Mouse (Mus musculus): ENCODE measurements around the gene Neurod4. TPM values are rescaled to one million over a fixed set of nuclear protein-coding genes. Genes with fewer than 3 reads are reported as not detected.

Neurod4 gene
- polyA plus RNA-seq, 1 experiment from 2014 or later = not detected

DNA sequence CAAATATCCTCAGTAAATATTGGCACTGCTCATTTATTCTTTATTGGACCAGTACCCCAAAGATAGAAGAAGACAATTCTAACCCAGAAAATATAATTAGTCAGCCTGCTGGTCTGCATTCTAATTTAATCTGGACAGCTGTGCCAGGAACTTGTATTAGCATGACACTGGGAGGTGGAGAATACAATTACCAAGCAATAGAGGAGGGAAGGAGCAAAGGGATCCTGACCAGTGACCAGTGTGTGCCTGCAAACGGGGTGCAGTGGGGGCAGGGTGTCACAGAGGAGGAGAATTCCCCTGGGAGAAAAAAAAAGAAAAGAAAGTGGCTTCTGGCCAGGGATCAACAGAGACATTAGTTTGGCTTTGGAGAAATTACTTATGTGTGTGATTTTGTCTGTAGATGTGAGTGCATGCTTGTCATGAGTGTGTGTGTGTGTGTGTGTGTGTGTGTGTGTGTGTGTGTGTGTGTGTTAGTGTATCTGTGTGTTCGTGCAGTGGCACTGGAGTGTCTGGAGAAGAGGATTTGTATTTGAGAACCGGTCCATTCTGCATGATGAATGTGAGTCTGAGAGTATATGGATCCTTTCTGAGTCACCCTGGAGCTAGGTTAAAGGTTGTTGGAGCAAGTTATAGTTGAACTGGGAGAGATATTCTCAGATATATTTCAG is 13.8 kb upstream of the Neurod4 start:
- Histone ChIP-seq H3K4me2 (replicated peaks; ENCODE audit: low read depth) (no peak overlapping the region), H3K9ac (ENCODE audit: low read length) (no peak overlapping the region), H3K4me3 (ENCODE audit: low read depth, low read length) (no peak overlapping the region), H3K27ac (replicated peaks) (no peak overlapping the region), H3K36me3 (ENCODE audit: control insufficient read depth, insufficient read depth, low read length) (no peaks in the 10 kb centered on the region), H3K9me3 (ENCODE audit: control insufficient read depth, low read length) (no peaks in the 10 kb centered on the region), H3K4me1 (replicated peaks; ENCODE audit: control insufficient read depth, insufficient read depth) (no peaks in the 10 kb centered on the region), H3K27me3 (ENCODE audit: control insufficient read depth, insufficient read depth, low read length) (no peaks in the 10 kb centered on the region)
- ATAC-seq (ENCODE audit: low FRiP score, low TSS enrichment) (no peak), DNase-seq (ENCODE audit: low spot score) (no peak)
- WGBS = 25% methylated on average over 3 of the region's 3 CpGs
- TF ChIP-seq EP300 (optimal IDR thresholded peaks at IDR 0.05) (no peak), CTCF (IDR thresholded peaks at IDR 0.05; ENCODE audit: low read depth) (no peak)

DNA sequence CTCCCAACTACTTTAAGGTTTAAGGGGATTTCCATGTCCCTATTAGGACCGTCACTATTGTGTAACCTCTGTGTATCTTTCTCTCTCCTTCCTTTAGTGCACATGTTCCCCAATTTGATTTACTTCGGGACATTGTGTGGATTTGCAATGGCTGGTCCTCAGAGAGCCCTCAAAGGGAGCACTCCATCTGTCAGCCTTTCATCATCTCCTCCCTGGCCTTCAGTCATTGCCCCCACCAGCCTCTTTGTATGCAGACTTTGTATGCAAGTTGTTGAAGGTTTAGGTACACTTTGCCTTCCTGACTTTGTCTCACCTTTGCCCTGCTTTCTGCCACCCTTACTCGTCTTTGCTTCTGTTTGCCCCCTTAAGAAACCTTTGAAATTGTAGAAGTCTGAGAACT is 8.0 kb upstream of the Neurod4 start:
- ATAC-seq (ENCODE audit: low FRiP score, low TSS enrichment) (no peak), DNase-seq (ENCODE audit: low spot score) (no peak)
- 54% methylated on average over 3 of the region's 3 CpGs for WGBS
- Histone ChIP-seq H3K36me3 (ENCODE audit: control insufficient read depth, insufficient read depth, low read length) (no peaks in the 10 kb centered on the region), H3K4me3 (ENCODE audit: low read depth, low read length) (no peak overlapping the region), H3K9me3 (ENCODE audit: control insufficient read depth, low read length) (no peaks in the 10 kb centered on the region), H3K9ac (ENCODE audit: low read length) (no peak overlapping the region), H3K4me2 (replicated peaks; ENCODE audit: low read depth) (no peak overlapping the region), H3K4me1 (replicated peaks; ENCODE audit: control insufficient read depth, insufficient read depth) (no peaks in the 10 kb centered on the region), H3K27me3 (ENCODE audit: control insufficient read depth, insufficient read depth, low read length) (no peaks in the 10 kb centered on the region), H3K27ac (replicated peaks) (no peak overlapping the region)
- TF ChIP-seq EP300 (optimal IDR thresholded peaks at IDR 0.05) (no peak), CTCF (IDR thresholded peaks at IDR 0.05; ENCODE audit: low read depth) (no peak)

DNA sequence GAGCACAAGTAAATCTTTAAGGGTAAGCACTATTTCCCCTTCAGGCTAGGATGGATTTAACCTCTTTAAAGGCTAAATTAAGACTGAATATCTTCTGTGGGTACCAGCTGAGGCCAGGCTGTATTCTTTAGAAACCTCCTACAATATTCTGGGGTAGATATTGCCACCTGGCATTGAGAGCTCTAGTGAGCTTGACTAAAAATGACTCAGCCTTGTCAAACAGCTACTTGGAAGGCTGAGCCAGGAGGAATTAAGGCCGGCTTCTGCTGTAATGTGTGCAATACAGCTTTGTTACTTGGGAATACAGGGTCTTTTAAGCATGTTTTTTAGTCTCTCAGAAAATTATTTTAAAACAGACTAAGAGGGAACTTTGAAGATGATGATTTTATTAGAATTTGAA is 7.2 kb upstream of the Neurod4 start:
- Histone ChIP-seq H3K9ac (ENCODE audit: low read length) (no peak overlapping the region), H3K27me3 (ENCODE audit: control insufficient read depth, insufficient read depth, low read length) (no peaks in the 10 kb centered on the region), H3K36me3 (ENCODE audit: control insufficient read depth, insufficient read depth, low read length) (no peaks in the 10 kb centered on the region), H3K4me1 (replicated peaks; ENCODE audit: control insufficient read depth, insufficient read depth) (no peaks in the 10 kb centered on the region), H3K4me3 (ENCODE audit: low read depth, low read length) (no peak overlapping the region), H3K27ac (replicated peaks) (no peak overlapping the region), H3K9me3 (ENCODE audit: control insufficient read depth, low read length) (no peaks in the 10 kb centered on the region), H3K4me2 (replicated peaks; ENCODE audit: low read depth) (no peak overlapping the region)
- DNase-seq (ENCODE audit: low spot score) (no peak), ATAC-seq (ENCODE audit: low FRiP score, low TSS enrichment) (no peak)
- WGBS = 65% methylated on average over 1 of the region's 1 CpGs
- TF ChIP-seq CTCF (IDR thresholded peaks at IDR 0.05; ENCODE audit: low read depth) = no peak
- no peak for TF ChIP-seq EP300 (optimal IDR thresholded peaks at IDR 0.05)

DNA sequence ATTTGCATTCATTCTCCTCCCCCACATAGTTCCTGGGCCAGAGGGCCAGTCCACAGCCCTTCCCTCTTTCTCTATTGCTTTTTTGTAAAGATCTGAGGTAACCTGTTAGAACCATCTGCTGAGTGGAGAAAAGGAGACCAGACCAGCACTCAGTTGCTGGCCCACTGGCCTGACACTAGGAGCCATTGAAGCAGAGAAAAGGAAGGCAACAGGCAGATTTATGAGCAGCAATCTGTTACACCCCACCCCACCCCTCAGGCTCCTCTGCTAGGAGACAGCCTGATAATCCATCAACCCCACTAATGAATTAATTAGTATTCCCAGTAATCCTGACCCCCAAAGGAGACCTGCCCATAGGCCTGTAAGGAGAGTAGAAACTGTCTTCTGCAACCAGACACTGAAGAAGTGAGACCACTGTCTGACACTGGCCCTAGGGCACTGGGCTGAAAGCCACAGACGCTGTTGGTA is 2.0 kb upstream of the Neurod4 start:
- Histone ChIP-seq H3K27ac (replicated peaks) (no peak overlapping the region), H3K4me2 (replicated peaks; ENCODE audit: low read depth) (no peak overlapping the region), H3K36me3 (ENCODE audit: control insufficient read depth, insufficient read depth, low read length) (no peaks in the 10 kb centered on the region), H3K4me1 (replicated peaks; ENCODE audit: control insufficient read depth, insufficient read depth) (no peaks in the 10 kb centered on the region), H3K9ac (ENCODE audit: low read length) (no peak overlapping the region), H3K9me3 (ENCODE audit: control insufficient read depth, low read length) (no peaks in the 10 kb centered on the region), H3K4me3 (ENCODE audit: low read depth, low read length) (no peak overlapping the region), H3K27me3 (ENCODE audit: control insufficient read depth, insufficient read depth, low read length) (no peaks in the 10 kb centered on the region)
- 33% methylated on average over 1 of the region's 1 CpGs for WGBS
- TF ChIP-seq EP300 (optimal IDR thresholded peaks at IDR 0.05) (no peak), CTCF (IDR thresholded peaks at IDR 0.05; ENCODE audit: low read depth) (no peak)
- no peak for ATAC-seq (ENCODE audit: low FRiP score, low TSS enrichment)
- no peak for DNase-seq (ENCODE audit: low spot score)

DNA sequence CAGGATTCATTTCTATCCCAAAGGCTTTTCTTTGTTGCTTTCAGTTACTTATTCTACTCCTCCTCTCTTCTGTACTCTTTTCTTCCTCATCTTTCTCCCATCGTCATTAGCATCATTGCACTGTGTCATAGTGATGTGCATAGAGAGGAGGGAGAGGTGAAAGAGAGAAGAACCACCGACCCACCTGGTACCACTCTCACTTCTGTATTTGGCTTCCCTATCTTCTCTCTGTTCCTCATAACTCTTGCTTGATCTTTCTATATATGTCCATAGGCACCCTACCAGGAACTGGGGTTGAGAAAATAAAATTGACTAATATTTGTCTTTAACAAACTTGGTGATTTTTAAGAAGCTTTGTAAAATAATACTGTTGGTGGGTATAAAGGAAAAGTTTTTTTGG is 3.5 kb downstream of the Neurod4 start:
- ATAC-seq (ENCODE audit: low FRiP score, low TSS enrichment) = no peak
- Histone ChIP-seq H3K4me1 (replicated peaks; ENCODE audit: control insufficient read depth, insufficient read depth) (no peaks in the 10 kb centered on the region), H3K27me3 (ENCODE audit: control insufficient read depth, insufficient read depth, low read length) (no peaks in the 10 kb centered on the region), H3K9ac (ENCODE audit: low read length) (no peak overlapping the region), H3K4me3 (ENCODE audit: low read depth, low read length) (no peak overlapping the region), H3K4me2 (replicated peaks; ENCODE audit: low read depth) (no peak overlapping the region), H3K27ac (replicated peaks) (no peak overlapping the region), H3K36me3 (ENCODE audit: control insufficient read depth, insufficient read depth, low read length) (no peaks in the 10 kb centered on the region), H3K9me3 (ENCODE audit: control insufficient read depth, low read length) (no peaks in the 10 kb centered on the region)
- no peak for TF ChIP-seq CTCF (IDR thresholded peaks at IDR 0.05; ENCODE audit: low read depth)
- TF ChIP-seq EP300 (optimal IDR thresholded peaks at IDR 0.05) = no peak
- no peak for DNase-seq (ENCODE audit: low spot score)
- 63% methylated on average over 2 of the region's 2 CpGs for WGBS

DNA sequence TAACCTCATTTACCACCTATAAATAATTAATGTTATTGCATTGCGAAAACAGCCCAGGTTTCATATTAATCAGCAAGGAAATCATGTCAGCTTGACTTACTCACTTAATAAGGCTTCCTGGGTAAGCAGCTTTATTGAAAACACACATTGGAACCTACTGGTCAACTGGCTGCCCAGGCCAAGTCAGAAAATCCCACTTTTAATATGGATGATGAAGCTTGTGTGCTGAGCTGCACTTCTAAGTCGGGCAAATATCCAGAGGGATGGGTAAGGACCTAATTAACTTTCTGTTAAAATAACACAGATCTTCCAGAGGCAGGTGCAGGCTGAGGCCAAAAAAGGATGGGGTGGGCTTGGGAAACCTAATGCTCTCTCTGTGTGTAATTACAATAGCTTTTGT is 4.3 kb downstream of the Neurod4 start:
- TF ChIP-seq EP300 (optimal IDR thresholded peaks at IDR 0.05) (no peak), CTCF (IDR thresholded peaks at IDR 0.05; ENCODE audit: low read depth) (no peak)
- Histone ChIP-seq H3K4me3 (ENCODE audit: low read depth, low read length) (no peak overlapping the region), H3K36me3 (ENCODE audit: control insufficient read depth, insufficient read depth, low read length) (no peaks in the 10 kb centered on the region), H3K4me1 (replicated peaks; ENCODE audit: control insufficient read depth, insufficient read depth) (no peaks in the 10 kb centered on the region), H3K27ac (replicated peaks) (no peak overlapping the region), H3K27me3 (ENCODE audit: control insufficient read depth, insufficient read depth, low read length) (no peaks in the 10 kb centered on the region), H3K4me2 (replicated peaks; ENCODE audit: low read depth) (no peak overlapping the region), H3K9ac (ENCODE audit: low read length) (no peak overlapping the region), H3K9me3 (ENCODE audit: control insufficient read depth, low read length) (no peaks in the 10 kb centered on the region)
- WGBS = 75% methylated on average over 2 of the region's 2 CpGs
- DNase-seq (ENCODE audit: low spot score) (no peak), ATAC-seq (ENCODE audit: low FRiP score, low TSS enrichment) (no peak)
